Mouse (Mus musculus) lung, adult 18-20 months (tissue): Measurements from ENCODE around the gene Snx9.

Experiments
- DNase-seq, 2 experiments: peaks; one replicate each; pipeline ENCODE4 v3.0.0; 2022; ENCODE audit warnings: mixed read lengths in 2 of 2

The Snx9 gene

GRCm38 (mm10) chr17:5846101-5846500, 5.0 kb downstream of the Snx9 start:
- no peak for DNase-seq

- no peak for DNase-seq
Observed at GRCm38 (mm10) chr17:5848706-5849415, 7.7 kb downstream of the Snx9 start.

GRCm38 (mm10) chr17:5849421-5849910, 8.3 kb downstream of the Snx9 start:
- peak; percentile 64 to 83 for DNase-seq

- no peak for DNase-seq
Observed at GRCm38 (mm10) chr17:5850031-5850430, 8.9 kb downstream of the Snx9 start.

GRCm38 (mm10) chr17:5850476-5850875, 9.3 kb downstream of the Snx9 start:
- DNase-seq = no peak

- DNase-seq = no peak
Observed at GRCm38 (mm10) chr17:5853936-5854335, 12.8 kb downstream of the Snx9 start.

- DNase-seq = no peak
Observed at GRCm38 (mm10) chr17:5855560-5855959, 14.4 kb downstream of the Snx9 start.

GRCm38 (mm10) chr17:5856426-5856825, 15.3 kb downstream of the Snx9 start:
- no peak for DNase-seq

- DNase-seq = no peak
Observed at GRCm38 (mm10) chr17:5857206-5857605, 16.1 kb downstream of the Snx9 start.

GRCm38 (mm10) chr17:5858209-5858608, 17.1 kb downstream of the Snx9 start:
- DNase-seq = no peak

- no peak for DNase-seq
Observed at GRCm38 (mm10) chr17:5862285-5862684, 21.2 kb downstream of the Snx9 start.

GRCm38 (mm10) chr17:5862869-5863268, 21.7 kb downstream of the Snx9 start:
- no peak for DNase-seq

- no peak for DNase-seq
Observed at GRCm38 (mm10) chr17:5863745-5864144, 22.6 kb downstream of the Snx9 start.

GRCm38 (mm10) chr17:5867456-5867855, 26.3 kb downstream of the Snx9 start:
- DNase-seq = no peak

- DNase-seq = no peak
Observed at GRCm38 (mm10) chr17:5868319-5869031, 27.3 kb downstream of the Snx9 start.

GRCm38 (mm10) chr17:5869461-5869860, 28.3 kb downstream of the Snx9 start:
- no peak for DNase-seq

GRCm38 (mm10) chr17:5870002-5870401, 28.9 kb downstream of the Snx9 start:
- no peak for DNase-seq

GRCm38 (mm10) chr17:5870696-5871095, 29.6 kb downstream of the Snx9 start:
- no peak for DNase-seq

- peak; percentile 59 to 74 for DNase-seq
Observed at GRCm38 (mm10) chr17:5872506-5872905, 31.4 kb downstream of the Snx9 start.

GRCm38 (mm10) chr17:5874565-5874964, 33.4 kb downstream of the Snx9 start:
- DNase-seq = no peak

- DNase-seq = no peak
Observed at GRCm38 (mm10) chr17:5877611-5878157, 36.6 kb downstream of the Snx9 start.

- no peak for DNase-seq
Observed at GRCm38 (mm10) chr17:5878878-5879277, 37.7 kb downstream of the Snx9 start.

- DNase-seq = peak; percentile 71 to 79
Observed at GRCm38 (mm10) chr17:5885474-5885873, 44.3 kb downstream of the Snx9 start.
